In genomic region chr2:144010282-144011044, GRCm38 (mm10) we compare ENCODE assay signal across 8 mouse cellular contexts. TPM values are rescaled to one million over a fixed set of nuclear protein-coding genes. Genes with fewer than 3 reads are reported as not detected.
DNase-seq lines count a peak whose midpoint lies in the region; ATAC-seq lines count a peak whose summit lies in the region.

No protein-coding gene starts in this region.

- intact Hi-C loops in left cerebral cortex, postnatal 10 days (cut with DNase I): no loop called here

- ATAC-seq in megakaryocyte-erythroid progenitor cell, adult 5-6 weeks (replicated peaks; ENCODE audit: low FRiP score, low TSS enrichment, poor library complexity, severe bottlenecking): peak; percentile 36

- DNase-seq in adrenal gland, adult (ENCODE audit: inconsistent age in 2 of 2, low spot score in 1 of 2): peak; percentile 91 to 96
- DNase-seq in embryo, embryonic 10 days (ENCODE audit: low spot score): peak; percentile 84
- peak; percentile 86 for DNase-seq in gastrocnemius, postnatal 10 days
- peak; percentile 84 for DNase-seq in induced T-regulatory cell, adult 2 months (ENCODE audit: low read depth)
- peak; percentile 31 to 90 for DNase-seq in left cerebral cortex, postnatal 10 days (ENCODE audit: extremely low spot score in 1 of 2, low spot score in 2 of 2)
- DNase-seq in right cerebral cortex, postnatal 14 days: peak; percentile 74
- peak; percentile 85 for DNase-seq in urinary bladder, postnatal 25 days (ENCODE audit: low spot score)

RNA-seq across cellular contexts. Expression of gene Rrbp1, which starts 0.6 kb away (rescaled TPM):
- total RNA-seq in gastrocnemius, postnatal 10 days (2021): 100 to 1,000 TPM; 119 to 189 TPM
- 10 to 100 TPM; 71.8 to 76.7 TPM for total RNA-seq in left cerebral cortex, postnatal 10 days (2021)
- 107 and 111 TPM in 2 replicates for total RNA-seq in megakaryocyte-erythroid progenitor cell, adult 5-6 weeks (2014; fragmentation: Nextera tagmentation)
- total RNA-seq in megakaryocyte-erythroid progenitor cell, adult 5-6 weeks (2017): 91.8 and 92.1 TPM in 2 replicates

RNA-seq across cellular contexts. Expression of gene Banf2, which starts 22.4 kb away (rescaled TPM):
- total RNA-seq in gastrocnemius, postnatal 10 days (2021): not detected
- not detected for total RNA-seq in left cerebral cortex, postnatal 10 days (2021)
- not detected in 2 replicates for total RNA-seq in megakaryocyte-erythroid progenitor cell, adult 5-6 weeks (2014; fragmentation: Nextera tagmentation)
- not detected in 2 replicates for total RNA-seq in megakaryocyte-erythroid progenitor cell, adult 5-6 weeks (2017)

Comparison
In these comparisons a context has a peak if more than half of its experiments do, and no peak if none do; other contexts are left out.
1. Peak in every context shown above with its lines: DNase-seq and ATAC-seq.